Mouse (Mus musculus) ES-E14 (cell line): ENCODE data around the gene C1qbp. TPM values are rescaled to one million over a fixed set of nuclear protein-coding genes. Genes with fewer than 3 reads are reported as not detected.

ENCODE experiments used
- DNase-seq: peaks from one replicate; pipeline ENCODE4 v3.0.0-alpha.2; 2013; ENCODE audit warnings: low read depth, low spot score
- H3K27ac ChIP-seq: 2 replicates; pipeline ENCODE4 v1.5.1; 2012; ENCODE audit warnings: low read depth, mild to moderate bottlenecking, low read length, moderate library complexity, mixed read lengths; ENCODE audit not compliant: poor library complexity, insufficient read depth, severe bottlenecking
- H3K36me3 ChIP-seq: 2 replicates; pipeline ENCODE4 v1.6.1; 2012; ENCODE audit warnings: mild to moderate bottlenecking, low read length, moderate library complexity, mixed read lengths; ENCODE audit not compliant: control insufficient read depth, poor library complexity, insufficient read depth, severe bottlenecking
- H3K4me1 ChIP-seq, 2 experiments: fragments of 150-350 bp in 1 of 2; sonication (generic) in 1 of 2; 2 replicates each; pipeline ENCODE4 v1.6.1; 2012; ENCODE audit warnings: low read length in 2 of 2, mild to moderate bottlenecking in 1 of 2, mixed read lengths in 1 of 2; ENCODE audit not compliant: control insufficient read depth in 2 of 2, insufficient read depth in 2 of 2, poor library complexity in 1 of 2
- H3K4me3 ChIP-seq, 2 experiments: fragments of 150-350 bp in 1 of 2; sonication (generic) in 1 of 2; 2 replicates each; pipeline ENCODE4 v1.5.1; 2012; ENCODE audit warnings: low read length in 2 of 2, low read depth in 1 of 2, mild to moderate bottlenecking in 1 of 2, mixed read lengths in 1 of 2; ENCODE audit not compliant: insufficient read depth in 1 of 2, poor library complexity in 1 of 2, severe bottlenecking in 1 of 2
- H3K9ac ChIP-seq: 2 replicates; pipeline ENCODE4 v1.6.1; 2012; ENCODE audit warnings: low read depth, mild to moderate bottlenecking, low read length, mixed read lengths; ENCODE audit not compliant: poor library complexity, insufficient read depth, severe bottlenecking
- H3K9me3 ChIP-seq: fragments of 150-350 bp; sonication (generic); 2 replicates; pipeline ENCODE4 v1.6.1; 2012; ENCODE audit warnings: low read depth, mild to moderate bottlenecking, low read length; ENCODE audit not compliant: control insufficient read depth, insufficient read depth
- CHD2 ChIP-seq: IDR thresholded peaks from 2 replicates; pipeline ENCODE4 v1.6.1; 2014; ENCODE audit warnings: mild to moderate bottlenecking, low read depth, low read length, inconsistent platforms
- HCFC1 ChIP-seq: IDR thresholded peaks from 2 replicates; pipeline ENCODE4 v1.6.1; 2012; ENCODE audit warnings: low read length, inconsistent platforms, borderline replicate concordance; ENCODE audit not compliant: insufficient read depth
- MAFK ChIP-seq: IDR thresholded peaks from 2 replicates; pipeline ENCODE4 v1.6.1; 2014; ENCODE audit warnings: mild to moderate bottlenecking, low read depth, low read length, inconsistent platforms; ENCODE audit not compliant: insufficient read depth
- ZC3H11A ChIP-seq: IDR thresholded peaks from 2 replicates; pipeline ENCODE4 v1.6.1; 2012; ENCODE audit warnings: low read depth, mild to moderate bottlenecking, inconsistent platforms, low read length, borderline replicate concordance
- ZNF384 ChIP-seq: IDR thresholded peaks from 2 replicates; pipeline ENCODE4 v1.6.1; 2012; ENCODE audit warnings: low read depth, low read length, inconsistent platforms
- in situ Hi-C, 2 experiments: fragments of 600-800 bp; cut with MboI; formaldehyde crosslinking; loops; one replicate each; pipeline ENCODE4 v1.15.1; 2025; ENCODE audit warnings: low sequenced_read_pairs in 2 of 2, inconsistent platforms in 1 of 2; ENCODE audit not compliant: unreplicated experiment in 2 of 2
- total RNA-seq: library from RNA; depleted of rRNA; stranded (reverse); fragments of 300-350 nt; gene quantifications from 2 replicates; pipeline ENCODE4 v1.2.3, GENCODE M21; 2012

C1qbp gene
- total RNA-seq, 1 experiment, result 139 TPM

- no peaks in the 10 kb centered on the region for H3K4me1 ChIP-seq
- H3K4me3 ChIP-seq, result no peak overlapping the region
- H3K9me3 ChIP-seq, result no peaks in the 10 kb centered on the region
- H3K9ac ChIP-seq, result no peak overlapping the region
- DNase-seq, result no peak
- H3K36me3 ChIP-seq, result peaks cover 16% of the 10 kb centered on the region
- H3K27ac ChIP-seq, result no peak overlapping the region
- TF ChIP-seq CHD2 (no peak), HCFC1 (no peak), ZC3H11A (no peak), MAFK (no peak), ZNF384 (no peak)
- in situ Hi-C loops, result no loop called here
These were observed 25.5 kb upstream of the C1qbp start for GRCm38 (mm10) chr11:71008321-71008720.

GRCm38 (mm10) chr11:71007831-71008230 is 25.0 kb upstream of the C1qbp start:
- in situ Hi-C loops, result no loop called here
- no peak for DNase-seq
- Histone ChIP-seq H3K9ac (no peak overlapping the region), H3K9me3 (no peaks in the 10 kb centered on the region), H3K4me1 (no peaks in the 10 kb centered on the region), H3K27ac (no peak overlapping the region), H3K4me3 (no peak overlapping the region), H3K36me3 (peaks cover 16% of the 10 kb centered on the region)
- TF ChIP-seq CHD2 (no peak), ZNF384 (no peak), MAFK (no peak), HCFC1 (no peak), ZC3H11A (no peak)

GRCm38 (mm10) chr11:71007026-71007425 is 24.2 kb upstream of the C1qbp start:
- DNase-seq, result no peak
- Histone ChIP-seq H3K27ac (no peak overlapping the region), H3K9ac (no peak overlapping the region), H3K4me3 (no peak overlapping the region), H3K4me1 (no peaks in the 10 kb centered on the region; a peak in 1 of 4 replicates), H3K36me3 (peaks cover 12% of the 10 kb centered on the region), H3K9me3 (no peaks in the 10 kb centered on the region)
- in situ Hi-C loops, result no loop called here
- TF ChIP-seq ZNF384 (no peak), HCFC1 (no peak), CHD2 (no peak), ZC3H11A (no peak), MAFK (no peak)

- H3K27ac ChIP-seq, result no peak overlapping the region
- peaks cover 7% of the 10 kb centered on the region; the same call in 1 of the 2 replicates for H3K36me3 ChIP-seq
- H3K9me3 ChIP-seq, result no peaks in the 10 kb centered on the region
- in situ Hi-C loops, result no loop called here
- peak overlapping the region in 1 of 2 experiments; percentile 22; a peak in 1 of 4 replicates for H3K4me3 ChIP-seq
- no peak for DNase-seq
- H3K4me1 ChIP-seq, result no peaks in the 10 kb centered on the region; a peak in 1 of 4 replicates
- no peak for TF ChIP-seq ZNF384
- no peak for TF ChIP-seq ZC3H11A
- TF ChIP-seq CHD2, result no peak
- TF ChIP-seq HCFC1, result no peak
- TF ChIP-seq MAFK, result no peak
- no peak overlapping the region for H3K9ac ChIP-seq
These were observed 22.2 kb upstream of the C1qbp start for GRCm38 (mm10) chr11:71005046-71005445.

- no peak within 1 kb of the TSS for H3K27ac ChIP-seq
- peak; percentile 97 for DNase-seq
- no peaks in the 10 kb centered on the region for H3K9me3 ChIP-seq
- TF ChIP-seq CHD2 (peak; percentile 81), ZNF384 (no peak), MAFK (no peak), ZC3H11A (no peak), HCFC1 (peak; percentile 99)
- H3K36me3 ChIP-seq, result peaks cover 9% of the 10 kb centered on the region
- H3K4me3 ChIP-seq, result peak within 1 kb of the TSS; percentile 86 to 92
- in situ Hi-C loops, result no loop called here
- H3K9ac ChIP-seq, result peak within 1 kb of the TSS; percentile 86
- no peaks in the 10 kb centered on the region; a peak in 1 of 4 replicates for H3K4me1 ChIP-seq
These were observed 21.5 kb upstream of the C1qbp start, which contains the start of gene Dhx33 for GRCm38 (mm10) chr11:71004316-71004773. TSS of gene Dhx33 (minus strand) at chr11:71004437.
